Mouse (Mus musculus) midbrain, embryonic 14.5 days (tissue): ENCODE measurements at regions not wholly inside any gene's neighbourhood (a gene's known extent, or its start where the extent isn't known, plus 50 kb on each side); places are given as distances from the start of the nearest gene placed in this dataset.

Source experiments
- ATAC-seq: fragments of 200-750 bp; cut with Nextera tagmentation; 2 replicates; pipeline ENCODE4 v1.8.0; 2017; ENCODE audit warnings: moderate number of reproducible peaks, moderate library complexity; ENCODE audit not compliant: low FRiP score, low TSS enrichment
- DNase-seq: peaks from one replicate; pipeline ENCODE4 v3.0.0-alpha.2; 2015
- H3K27ac ChIP-seq: fragments of 300-500 bp; sonication (generic); replicated peaks from 2 replicates; pipeline ENCODE4 v1.5.1; 2014; ENCODE audit warnings: mild to moderate bottlenecking, low read depth, low read length, moderate library complexity
- H3K27me3 ChIP-seq: fragments of 300-500 bp; sonication (generic); 2 replicates; pipeline ENCODE4 v1.6.1; 2014; ENCODE audit warnings: low read length, control low read depth, mixed read lengths; ENCODE audit not compliant: control insufficient read depth, insufficient read depth
- H3K36me3 ChIP-seq: fragments of 300-500 bp; sonication (generic); 2 replicates; pipeline ENCODE4 v1.6.1; 2014; ENCODE audit warnings: low read length, control low read depth; ENCODE audit not compliant: control insufficient read depth, insufficient read depth
- H3K4me1 ChIP-seq: fragments of 300-500 bp; sonication (generic); 2 replicates; pipeline ENCODE4 v1.6.1; 2014; ENCODE audit warnings: mild to moderate bottlenecking, antibody characterized with exemption, low read length, control low read depth; ENCODE audit not compliant: control insufficient read depth, insufficient read depth
- H3K4me2 ChIP-seq: fragments of 300-500 bp; sonication (generic); 2 replicates; pipeline ENCODE4 v1.6.1; 2014; ENCODE audit warnings: mild to moderate bottlenecking, low read length, moderate library complexity
- H3K4me3 ChIP-seq: fragments of 300-500 bp; sonication (generic); replicated peaks from 2 replicates; pipeline ENCODE4 v1.5.1; 2014; ENCODE audit warnings: low read depth, low read length
- H3K9ac ChIP-seq: fragments of 300-500 bp; sonication (generic); replicated peaks from 2 replicates; pipeline ENCODE4 v1.6.1; 2014; ENCODE audit warnings: mild to moderate bottlenecking, low read length, moderate library complexity
- H3K9me3 ChIP-seq: fragments of 300-500 bp; sonication (generic); 2 replicates; pipeline ENCODE4 v1.6.1; 2016; ENCODE audit warnings: low read length, control low read depth, mixed read lengths; ENCODE audit not compliant: control insufficient read depth
- WGBS: fragments of 180-500 bp; shearing (Covaris S2); extraction: QIAGEN DNeasy Blood & Tissue Kit; methylation state at CpG from one replicate; pipeline ENCODE4 v1.1.7; 2014; 5-methylcytosine and 5-hydroxymethylcytosine counted together

DNA sequence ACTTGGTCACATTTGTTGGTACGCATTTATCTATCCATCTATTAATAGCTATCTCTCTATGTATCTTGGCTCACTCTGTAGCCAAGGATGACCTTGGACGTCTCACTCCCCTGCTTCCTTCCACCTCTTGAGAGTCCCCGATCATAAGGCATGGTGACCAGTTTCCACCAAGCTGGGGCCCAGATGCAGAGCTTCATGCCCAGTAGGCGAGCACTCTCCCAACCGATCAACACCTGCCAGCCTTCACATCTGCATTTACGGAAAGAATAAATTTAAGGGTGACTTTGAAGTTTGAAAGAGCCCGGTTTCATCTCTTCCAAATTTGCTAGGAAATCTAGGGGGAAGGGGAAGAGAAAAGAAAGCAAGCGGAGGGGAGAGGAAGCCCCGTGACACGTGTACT, 66.0 kb upstream of the Arhgap29 start:
- Histone ChIP-seq H3K4me2 (no peak overlapping the region), H3K9me3 (no peaks in the 10 kb centered on the region), H3K9ac (no peak overlapping the region), H3K27me3 (no peaks in the 10 kb centered on the region; the same call in 1 of the 2 replicates), H3K36me3 (no peaks in the 10 kb centered on the region), H3K4me1 (peaks cover 3% of the 10 kb centered on the region; the same call in 1 of the 2 replicates), H3K4me3 (no peak overlapping the region), H3K27ac (no peak overlapping the region)
- WGBS = 49% methylated on average over 10 of the region's 10 CpGs
- ATAC-seq = no peak
- DNase-seq = no peak

DNA sequence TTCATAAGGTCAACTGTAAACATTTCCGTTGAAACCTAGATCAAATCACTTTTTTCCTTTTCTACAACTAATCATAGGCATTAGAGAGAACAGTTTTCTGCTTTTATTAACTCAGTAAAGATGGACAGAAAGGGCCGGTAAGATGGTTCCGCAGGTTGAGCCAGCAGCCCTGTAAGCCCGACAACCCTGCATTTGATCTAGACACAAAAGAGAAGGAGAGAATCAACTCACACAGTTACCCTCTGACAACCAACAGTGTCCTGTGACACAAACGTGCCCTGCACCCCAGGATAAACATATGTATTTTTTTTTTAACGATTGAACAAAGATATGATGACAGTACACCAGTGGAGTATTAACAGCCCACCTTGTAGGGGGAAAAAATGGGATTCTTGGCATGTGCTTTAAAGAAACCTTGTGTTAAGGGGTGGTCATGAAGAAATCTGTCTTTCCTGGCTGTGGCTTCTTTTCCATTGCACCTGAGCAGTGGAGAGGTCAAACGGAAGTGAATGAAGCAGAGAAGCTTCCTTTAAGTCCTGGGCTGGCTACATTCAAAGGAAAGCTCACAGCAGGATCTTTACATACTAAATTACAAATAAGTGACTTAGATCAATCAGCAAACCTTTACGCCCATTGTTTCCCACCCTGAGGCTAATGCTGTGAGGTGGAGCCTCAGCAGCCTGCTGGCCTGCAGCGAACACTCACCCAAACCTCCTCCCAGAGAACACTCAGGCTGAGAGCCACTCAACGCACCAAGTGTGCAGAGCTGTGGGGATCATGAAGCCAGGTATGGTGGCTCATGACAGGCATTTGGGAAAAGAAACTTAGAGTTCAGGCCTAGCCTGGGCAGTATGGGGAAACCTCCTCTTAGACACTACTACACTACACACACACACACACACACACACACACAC, 66.8 kb upstream of the Arhgap29 start:
- Histone ChIP-seq H3K9ac (no peak overlapping the region), H3K9me3 (no peaks in the 10 kb centered on the region), H3K4me1 (no peaks in the 10 kb centered on the region; the same call in 1 of the 2 replicates), H3K4me2 (peak overlapping the region; percentile 37), H3K4me3 (no peak overlapping the region), H3K36me3 (no peaks in the 10 kb centered on the region), H3K27ac (no peak overlapping the region), H3K27me3 (no peaks in the 10 kb centered on the region; the same call in 1 of the 2 replicates)
- DNase-seq (no peak), ATAC-seq (peak; percentile 2; the same call in 1 of the 2 replicates)
- 17% methylated on average over 10 of the region's 10 CpGs for WGBS

DNA sequence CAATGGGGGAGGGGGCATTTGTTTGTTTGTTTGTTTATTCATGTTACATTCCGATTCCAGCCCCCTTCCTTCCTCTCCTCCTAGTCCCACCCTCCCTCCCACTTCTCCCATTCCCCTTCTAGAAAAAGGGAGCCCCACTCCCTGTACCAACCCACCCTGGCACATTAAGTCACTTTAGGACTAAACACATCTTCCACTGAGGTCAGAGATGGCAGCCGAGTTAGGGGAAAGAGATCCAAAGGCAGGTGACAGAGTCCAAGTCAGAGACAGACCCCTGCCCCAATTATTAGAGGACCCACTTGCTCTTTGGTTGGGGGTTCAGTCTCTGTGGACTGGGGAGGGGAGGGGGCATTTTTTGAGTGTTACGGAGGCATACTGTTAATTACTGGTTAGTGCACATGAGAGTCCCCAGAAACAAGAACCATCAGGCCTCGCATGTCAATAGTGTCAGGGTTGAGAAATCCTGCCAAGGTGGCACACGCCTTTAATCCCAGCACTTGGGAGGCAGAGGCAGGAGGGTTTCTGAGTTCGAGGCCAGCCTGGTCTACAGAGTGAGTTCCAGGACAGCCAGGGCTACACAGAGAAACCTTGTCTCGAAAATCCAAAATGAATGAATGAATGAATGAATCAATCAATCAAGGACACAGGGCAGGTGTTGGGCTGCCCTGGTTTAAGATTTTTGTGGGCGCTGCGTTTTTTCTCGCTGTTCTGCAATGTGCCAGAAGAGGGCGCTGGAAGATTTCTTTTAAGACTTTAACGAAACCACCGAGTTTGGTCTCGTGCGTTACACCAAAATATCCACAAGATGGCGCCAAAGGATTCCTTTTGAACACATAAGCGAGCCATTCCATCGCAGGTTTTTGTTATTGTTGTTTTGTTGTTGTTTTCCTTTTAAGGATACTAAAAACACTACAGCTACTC, 67.8 kb upstream of the Arhgap29 start:
- H3K4me2 ChIP-seq = peak overlapping the region; percentile 37

DNA sequence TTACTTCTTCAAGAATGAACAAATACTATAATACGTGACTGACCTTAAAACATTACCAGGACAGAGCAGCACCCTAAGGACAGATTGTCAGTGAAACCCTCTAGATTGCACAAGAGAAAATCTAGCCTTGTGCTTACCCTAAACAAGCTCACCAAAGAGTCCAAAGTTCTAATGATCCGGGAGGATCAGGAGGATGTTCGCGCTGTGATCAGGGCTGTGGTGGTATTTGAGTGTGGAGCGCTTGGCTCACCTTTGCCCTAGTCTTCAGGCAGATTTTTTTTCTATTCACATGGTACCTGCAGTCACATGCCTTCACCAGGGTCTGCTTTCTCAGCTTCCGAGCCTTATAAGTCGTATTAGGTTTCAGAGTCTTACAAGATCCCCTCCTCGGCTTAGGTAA, 65.3 kb upstream of the Abcd3 start:
- DNase-seq (no peak), ATAC-seq (no peak)
- WGBS = 92% methylated on average over 8 of the region's 8 CpGs
- no peak overlapping the region for H3K4me3 ChIP-seq
- H3K9ac ChIP-seq = no peak overlapping the region
- no peaks in the 10 kb centered on the region for H3K9me3 ChIP-seq
- H3K27ac ChIP-seq = no peak overlapping the region
- H3K36me3 ChIP-seq = no peaks in the 10 kb centered on the region
- no peak overlapping the region for H3K4me2 ChIP-seq
- H3K27me3 ChIP-seq = no peaks in the 10 kb centered on the region
- no peaks in the 10 kb centered on the region for H3K4me1 ChIP-seq

More for the DNA sequence above, 67.8 kb upstream of the Arhgap29 start:
- Histone ChIP-seq H3K4me1 (no peaks in the 10 kb centered on the region), H3K27me3 (no peaks in the 10 kb centered on the region; the same call in 1 of the 2 replicates), H3K27ac (no peak overlapping the region), H3K9ac (no peak overlapping the region), H3K4me3 (no peak overlapping the region), H3K36me3 (no peaks in the 10 kb centered on the region), H3K9me3 (no peaks in the 10 kb centered on the region)
- ATAC-seq = peak; percentile 53
- WGBS = 22% methylated on average over 18 of the region's 18 CpGs
- DNase-seq = peak; percentile 98

DNA sequence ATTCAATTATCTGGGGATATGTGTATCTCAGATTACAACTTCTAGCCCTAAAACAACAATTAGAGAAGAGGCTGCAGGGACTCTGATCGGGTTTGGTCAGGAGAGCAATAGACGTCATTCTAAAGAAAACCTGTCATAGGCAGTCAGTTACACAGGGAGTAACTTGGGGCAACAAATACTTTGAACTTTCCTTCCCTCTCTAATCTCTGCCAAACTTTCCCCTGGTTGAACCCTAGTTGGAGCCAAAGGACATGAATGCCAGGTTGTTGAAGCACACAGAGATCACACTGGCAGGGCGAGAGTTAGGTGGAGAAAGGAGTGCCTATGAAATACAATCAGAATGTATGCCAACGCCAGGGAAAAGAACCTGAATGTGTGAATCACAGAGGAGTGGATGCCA, 60.0 kb upstream of the Abcd3 start:
- Histone ChIP-seq H3K36me3 (no peaks in the 10 kb centered on the region), H3K27ac (no peak overlapping the region), H3K9ac (no peak overlapping the region), H3K27me3 (no peaks in the 10 kb centered on the region), H3K4me2 (no peak overlapping the region), H3K4me3 (no peak overlapping the region), H3K4me1 (no peaks in the 10 kb centered on the region), H3K9me3 (no peaks in the 10 kb centered on the region)
- ATAC-seq = no peak
- WGBS = 84% methylated on average over 4 of the region's 4 CpGs
- no peak for DNase-seq

DNA sequence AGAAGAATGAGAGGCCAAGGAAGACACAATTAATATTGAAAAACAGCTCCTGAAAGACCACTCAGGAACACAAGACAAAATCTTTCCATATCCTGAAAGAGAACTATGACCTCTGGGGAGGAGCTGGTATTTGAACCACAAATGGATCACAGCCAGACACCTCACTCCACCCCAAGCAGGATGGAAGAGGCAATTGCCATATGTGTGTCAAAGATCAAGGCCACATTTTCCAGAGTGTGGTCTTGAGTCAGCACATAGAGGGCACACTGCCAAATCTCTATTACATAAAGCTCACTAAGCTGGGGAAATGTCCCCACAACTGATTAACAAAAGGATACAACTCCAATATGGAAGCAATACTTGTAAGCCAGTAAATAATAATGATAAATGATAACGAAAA, 59.5 kb upstream of the Abcd3 start:
- WGBS = 86% methylated on average over 1 of the region's 1 CpGs
- DNase-seq (no peak), ATAC-seq (no peak)
- Histone ChIP-seq H3K27ac (no peak overlapping the region), H3K9me3 (no peaks in the 10 kb centered on the region), H3K4me3 (no peak overlapping the region), H3K4me1 (no peaks in the 10 kb centered on the region), H3K27me3 (no peaks in the 10 kb centered on the region), H3K9ac (no peak overlapping the region), H3K4me2 (no peak overlapping the region), H3K36me3 (no peaks in the 10 kb centered on the region)

DNA sequence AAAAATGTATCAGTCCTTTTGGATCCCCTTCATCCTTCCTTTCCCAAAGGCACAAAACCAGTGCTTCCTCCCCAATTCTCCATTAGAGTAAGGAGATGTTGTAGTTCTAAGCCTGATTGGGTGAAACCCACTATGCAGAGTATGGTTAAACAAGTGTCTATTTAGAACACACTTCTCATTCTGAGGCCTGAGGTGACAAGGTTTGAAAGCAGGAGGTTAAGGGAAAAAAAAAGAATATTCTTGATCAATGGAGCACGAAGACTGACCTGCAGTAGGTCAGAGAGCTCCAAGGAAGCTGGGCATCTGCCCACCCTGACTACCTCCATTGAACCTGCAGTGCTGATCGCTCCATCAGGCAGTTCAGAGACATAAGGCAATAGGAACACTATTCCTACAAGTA, 58.5 kb upstream of the Abcd3 start:
- H3K9me3 ChIP-seq = no peaks in the 10 kb centered on the region
- H3K4me1 ChIP-seq = no peaks in the 10 kb centered on the region
- H3K9ac ChIP-seq = no peak overlapping the region
- 87% methylated on average over 2 of the region's 2 CpGs for WGBS
- no peak overlapping the region for H3K4me3 ChIP-seq
- H3K4me2 ChIP-seq = no peak overlapping the region
- DNase-seq (no peak), ATAC-seq (no peak)
- no peaks in the 10 kb centered on the region for H3K27me3 ChIP-seq
- H3K27ac ChIP-seq = no peak overlapping the region
- no peaks in the 10 kb centered on the region for H3K36me3 ChIP-seq

DNA sequence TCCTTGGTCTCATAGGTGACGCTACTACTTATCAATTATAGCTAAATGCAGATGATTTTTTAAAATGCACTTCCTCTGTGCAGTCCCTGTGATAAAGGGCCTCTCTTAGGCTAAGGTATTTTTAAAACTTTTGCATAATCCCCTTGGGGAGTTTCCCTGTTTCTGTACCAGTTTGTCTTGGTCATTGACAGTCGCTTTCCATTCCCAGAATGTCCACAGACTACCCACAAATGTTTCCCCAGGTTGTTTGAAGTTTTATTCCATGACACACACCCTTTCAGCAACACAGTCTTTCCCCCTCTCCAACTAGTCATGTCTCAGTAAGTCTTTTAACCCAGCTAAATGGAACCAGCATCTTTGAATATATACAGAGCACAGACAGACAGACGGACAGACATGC, 57.6 kb upstream of the Abcd3 start:
- H3K4me3 ChIP-seq = no peak overlapping the region
- H3K4me1 ChIP-seq = no peaks in the 10 kb centered on the region
- 94% methylated on average over 3 of the region's 3 CpGs for WGBS
- H3K27ac ChIP-seq = no peak overlapping the region
- no peak overlapping the region for H3K9ac ChIP-seq
- no peak for ATAC-seq
- H3K36me3 ChIP-seq = no peaks in the 10 kb centered on the region
- no peaks in the 10 kb centered on the region for H3K9me3 ChIP-seq
- H3K4me2 ChIP-seq = no peak overlapping the region
- DNase-seq = no peak
- no peaks in the 10 kb centered on the region for H3K27me3 ChIP-seq
